In the genomic region with DNA sequence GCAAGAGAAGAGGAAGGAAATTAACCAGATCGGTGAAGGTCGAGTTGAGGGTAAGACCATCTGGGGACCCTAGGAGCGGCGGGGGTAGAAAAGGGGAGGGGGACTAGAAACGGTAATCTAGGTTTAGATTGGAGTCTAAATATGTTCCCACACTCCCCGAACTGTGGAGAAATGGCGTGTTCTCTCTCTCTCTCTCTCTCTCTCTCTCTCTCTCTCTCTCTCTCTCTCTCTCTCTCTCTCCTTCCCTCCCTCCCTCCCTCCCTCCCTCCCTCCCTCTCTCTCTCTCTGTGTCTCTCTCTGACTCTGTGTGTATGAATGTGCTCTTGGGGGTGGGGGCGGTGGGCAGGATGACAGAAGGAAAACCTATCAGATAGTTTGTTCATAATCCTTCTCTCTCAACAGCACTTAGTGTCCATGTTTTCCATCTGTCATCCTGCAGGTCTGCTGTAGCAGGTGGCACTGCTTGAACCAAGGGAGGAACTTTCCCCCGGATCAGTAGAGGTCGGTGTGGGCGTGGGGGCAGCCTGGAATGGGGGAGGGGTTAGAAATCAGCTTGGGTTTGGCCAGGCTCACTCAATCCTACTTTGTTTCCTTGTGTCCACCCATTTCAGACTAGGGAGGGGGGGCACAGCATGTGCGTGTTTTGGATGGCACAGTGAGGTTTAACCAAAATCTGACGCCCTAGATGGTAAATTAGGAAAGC, we compare ENCODE assay signal across 8 mouse cellular contexts. TPM values are rescaled to one million over a fixed set of nuclear protein-coding genes. Genes with fewer than 3 reads are reported as not detected.
A peak's percentile ranks its signal among the peaks of the same experiment; 100 is the strongest.
DNase-seq lines count a peak whose midpoint lies in the region; ATAC-seq and TF ChIP-seq lines count a peak whose summit lies in the region.

No protein-coding gene starts in this region.

- in situ Hi-C loops in CH12.LX (cut with MboI; ENCODE audit: low pct_ligation_motif_present, low pct_unique_long_range_greater_than_20kb, low sequenced_read_pairs): no loop called here

- no peak for TF ChIP-seq EP300 in CH12.LX (IDR thresholded peaks at IDR 0.05; ENCODE audit: low read length)

- WGBS in embryonic facial prominence, embryonic 14.5 days: 18% methylated on average over 11 of the region's 13 CpGs
- 29% methylated on average over 13 of the region's 13 CpGs for WGBS in intestine, postnatal 0 days
- WGBS in midbrain, embryonic 15.5 days: 25% methylated on average over 13 of the region's 13 CpGs

- peak overlapping the region in 2 of 3 experiments; percentile 10 to 73 for H3K4me3 ChIP-seq in CH12.LX (replicated peaks in 1 of 3; ENCODE audit: low read depth in 2 of 3, low read length in 2 of 3, poor library complexity in 1 of 3)
- H3K4me3 ChIP-seq in embryonic facial prominence, embryonic 14.5 days (ENCODE audit: low read depth, low read length): peak overlapping the region; percentile 55
- H3K4me3 ChIP-seq in intestine, postnatal 0 days (ENCODE audit: low read depth, low read length): peak overlapping the region; percentile 60
- H3K4me3 ChIP-seq in midbrain, embryonic 15.5 days: peak overlapping the region; percentile 53

- no peaks in the 10 kb centered on the region for H3K36me3 ChIP-seq in CH12.LX (replicated peaks in 1 of 2; ENCODE audit: control insufficient read depth in 1 of 2, insufficient read depth in 1 of 2, low read length in 1 of 2)
- no peaks in the 10 kb centered on the region for H3K36me3 ChIP-seq in embryonic facial prominence, embryonic 14.5 days (ENCODE audit: control insufficient read depth, insufficient read depth, low read length)
- no peaks in the 10 kb centered on the region for H3K36me3 ChIP-seq in intestine, postnatal 0 days (ENCODE audit: control insufficient read depth, insufficient read depth)
- H3K36me3 ChIP-seq in midbrain, embryonic 15.5 days (replicated peaks): no peaks in the 10 kb centered on the region

- H3K9me3 ChIP-seq in CH12.LX (replicated peaks; ENCODE audit: low read length): no peaks in the 10 kb centered on the region
- H3K9me3 ChIP-seq in embryonic facial prominence, embryonic 14.5 days (ENCODE audit: control insufficient read depth, low read length): no peaks in the 10 kb centered on the region
- H3K9me3 ChIP-seq in intestine, postnatal 0 days (ENCODE audit: control insufficient read depth): no peaks in the 10 kb centered on the region
- no peaks in the 10 kb centered on the region for H3K9me3 ChIP-seq in midbrain, embryonic 15.5 days

- H3K4me2 ChIP-seq in CH12.LX (ENCODE audit: insufficient read depth, low read depth, poor library complexity, severe bottlenecking): peak overlapping the region; percentile 22; the same call in 1 of the 2 replicates
- H3K4me2 ChIP-seq in embryonic facial prominence, embryonic 14.5 days (ENCODE audit: low read depth, low read length): peak overlapping the region; percentile 51
- peak overlapping the region; percentile 63 for H3K4me2 ChIP-seq in intestine, postnatal 0 days (replicated peaks; ENCODE audit: low read depth)
- H3K4me2 ChIP-seq in midbrain, embryonic 15.5 days: peak overlapping the region; percentile 51

- peak; percentile 61; the same call in 1 of the 2 replicates for ATAC-seq in embryonic facial prominence, embryonic 14.5 days (ENCODE audit: low read depth)
- 0 out of 2 replicates have a peak, but pooled peaks have one; percentile 32 for ATAC-seq in intestine, postnatal 0 days
- ATAC-seq in midbrain, embryonic 15.5 days (replicated peaks): peak; percentile 50

- peak; percentile 14 to 26 for DNase-seq in cerebellum, adult 18-20 months
- DNase-seq in cerebellum, adult 11 months: no peak
- no peak for DNase-seq in CH12.LX (ENCODE audit: extremely low read depth)
- peak; percentile 20 for DNase-seq in embryonic facial prominence, embryonic 14.5 days (ENCODE audit: low spot score)
- DNase-seq in gastrocnemius, postnatal 14 days: no peak
- no peak for DNase-seq in B cell, adult 2 months

- no peaks in the 10 kb centered on the region for H3K27me3 ChIP-seq in CH12.LX (replicated peaks)
- no peaks in the 10 kb centered on the region; the same call in 1 of the 2 replicates for H3K27me3 ChIP-seq in embryonic facial prominence, embryonic 14.5 days (replicated peaks; ENCODE audit: control insufficient read depth, insufficient read depth, low read length)
- H3K27me3 ChIP-seq in intestine, postnatal 0 days (replicated peaks; ENCODE audit: control insufficient read depth, insufficient read depth, low read length): no peaks in the 10 kb centered on the region
- H3K27me3 ChIP-seq in midbrain, embryonic 15.5 days (replicated peaks): peaks cover 3% of the 10 kb centered on the region; the same call in 1 of the 2 replicates

- H3K27ac ChIP-seq in CH12.LX (ENCODE audit: insufficient read depth, low read depth): no peak overlapping the region
- H3K27ac ChIP-seq in embryonic facial prominence, embryonic 14.5 days (replicated peaks; ENCODE audit: low read depth, low read length): peak overlapping the region; percentile 86
- H3K27ac ChIP-seq in intestine, postnatal 0 days (ENCODE audit: low read depth, low read length): no peak overlapping the region
- peak overlapping the region; percentile 69; the same call in 1 of the 2 replicates for H3K27ac ChIP-seq in midbrain, embryonic 15.5 days

- dilution Hi-C loops in CH12.LX (cut with MboI; ENCODE audit: extremely low pct_ligation_motif_present, extremely low pct_unique_long_range_greater_than_20kb, low sequenced_read_pairs): no loop called here

- intact Hi-C loops in gastrocnemius, postnatal 14 days (cut with DNase I; ENCODE audit: low total_unique reads): no loop called here

- no peak for TF ChIP-seq CTCF in CH12.LX (conservative IDR thresholded peaks at IDR 0.05 in 1 of 2, IDR thresholded peaks at IDR 0.05 in 1 of 2; ENCODE audit: low read depth in 2 of 2, low read length in 2 of 2)
- no peak for TF ChIP-seq CTCF in intestine, postnatal 0 days (IDR thresholded peaks at IDR 0.05; ENCODE audit: low read depth)

- TF ChIP-seq RAD21 in CH12.LX (IDR thresholded peaks at IDR 0.05; ENCODE audit: low read depth, low read length): no peak

- peak overlapping the region; percentile 79; the same call in 1 of the 2 replicates for H3K9ac ChIP-seq in CH12.LX (ENCODE audit: insufficient read depth, low read depth)
- peak overlapping the region; percentile 70 for H3K9ac ChIP-seq in embryonic facial prominence, embryonic 14.5 days (ENCODE audit: low read depth, low read length)
- peak overlapping the region; percentile 60; the same call in 1 of the 2 replicates for H3K9ac ChIP-seq in intestine, postnatal 0 days (ENCODE audit: low read depth, low read length)
- H3K9ac ChIP-seq in midbrain, embryonic 15.5 days: peak overlapping the region; percentile 52

- H3K79me2 ChIP-seq in CH12.LX (replicated peaks; ENCODE audit: control insufficient read depth, extremely low read depth, insufficient read depth, poor library complexity, severe bottlenecking): peaks cover 3% of the 10 kb centered on the region; the same call in 1 of the 2 replicates

- no peak for TF ChIP-seq POLR2A in CH12.LX (IDR thresholded peaks at IDR 0.05; ENCODE audit: low read depth, low read length)

- 0 out of 4 replicates have a peak, but pooled peaks cover under 1 to 3% of the 10 kb centered on the region in 2 experiments for H3K4me1 ChIP-seq in CH12.LX (ENCODE audit: control insufficient read depth in 1 of 2, insufficient read depth in 2 of 2)
- no peaks in the 10 kb centered on the region for H3K4me1 ChIP-seq in embryonic facial prominence, embryonic 14.5 days (ENCODE audit: control insufficient read depth, insufficient read depth, low read length)
- no peaks in the 10 kb centered on the region for H3K4me1 ChIP-seq in intestine, postnatal 0 days (replicated peaks; ENCODE audit: control insufficient read depth, insufficient read depth, low read length)
- peaks cover 6% of the 10 kb centered on the region; the same call in 1 of the 2 replicates for H3K4me1 ChIP-seq in midbrain, embryonic 15.5 days

TF ChIP-seq in CH12.LX, 34 proteins besides CTCF, POLR2A, EP300 and RAD21 (continues in another document):
- TF ChIP-seq ZNF384 (IDR thresholded peaks at IDR 0.05; ENCODE audit: low read depth, low read length) (no peak), POLR2AphosphoS2 (IDR thresholded peaks at IDR 0.05; ENCODE audit: low read depth, low read length) (no peak)

RNA-seq across cellular contexts. Expression of gene Armcx3, which starts 1.0 kb away (rescaled TPM):
- total RNA-seq in CH12.LX (2012; rRNA removed) (8.6 and 11.6 TPM in 2 replicates), CH12.LX (2014; rRNA removed) (0.23 and 0.49 TPM in 2 replicates)
- polyA plus RNA-seq in CH12.LX (2012; ENCODE audit: insufficient read length, low read depth): 1.1 and 1.2 TPM in 2 replicates
- 119 and 120 TPM in 2 replicates for polyA plus RNA-seq in embryonic facial prominence, embryonic 14.5 days (2014; fragmentation: Nextera tagmentation; extraction: Ambion mirVana)
- polyA plus RNA-seq in intestine, postnatal 0 days (2015; fragmentation: Nextera tagmentation; extraction: Ambion mirVana): 38.1 and 38.6 TPM in 2 replicates
- polyA plus RNA-seq in midbrain, embryonic 15.5 days (2015; fragmentation: Nextera tagmentation; extraction: Ambion mirVana): 71.3 and 73.2 TPM in 2 replicates
- total RNA-seq in gastrocnemius, postnatal 14 days (2021): 10 to 100 TPM; 33.3 to 42.6 TPM

RNA-seq across cellular contexts. Expression of gene Armcx6, which starts 6.2 kb away (rescaled TPM):
- total RNA-seq in CH12.LX (2012; rRNA removed) (0.67 and 1.2 TPM in 2 replicates), CH12.LX (2014; rRNA removed) (1.3 and 1.7 TPM in 2 replicates)
- 1.7 and 2.2 TPM in 2 replicates for polyA plus RNA-seq in CH12.LX (2012; ENCODE audit: insufficient read length, low read depth)
- 24.8 and 29.5 TPM in 2 replicates for polyA plus RNA-seq in embryonic facial prominence, embryonic 14.5 days (2014; fragmentation: Nextera tagmentation; extraction: Ambion mirVana)
- 6.3 and 8.3 TPM in 2 replicates for polyA plus RNA-seq in intestine, postnatal 0 days (2015; fragmentation: Nextera tagmentation; extraction: Ambion mirVana)
- 44.8 and 52.8 TPM in 2 replicates for polyA plus RNA-seq in midbrain, embryonic 15.5 days (2015; fragmentation: Nextera tagmentation; extraction: Ambion mirVana)
- total RNA-seq in gastrocnemius, postnatal 14 days (2021): 1 to 10 TPM; 4.7 to 5.8 TPM

RNA-seq across cellular contexts. Expression of gene Armcx1, which starts 39.7 kb away (rescaled TPM):
- total RNA-seq in CH12.LX (2012; rRNA removed) (0.08 and 0.13 TPM in 2 replicates), CH12.LX (2014; rRNA removed) (not detected in 2 replicates)
- not detected in 2 replicates for polyA plus RNA-seq in CH12.LX (2012; ENCODE audit: insufficient read length, low read depth)
- polyA plus RNA-seq in embryonic facial prominence, embryonic 14.5 days (2014; fragmentation: Nextera tagmentation; extraction: Ambion mirVana): 47.7 and 59.2 TPM in 2 replicates
- 12.1 and 12.9 TPM in 2 replicates for polyA plus RNA-seq in intestine, postnatal 0 days (2015; fragmentation: Nextera tagmentation; extraction: Ambion mirVana)
- 85.2 and 89.1 TPM in 2 replicates for polyA plus RNA-seq in midbrain, embryonic 15.5 days (2015; fragmentation: Nextera tagmentation; extraction: Ambion mirVana)
- total RNA-seq in gastrocnemius, postnatal 14 days (2021): 1 to 10 TPM; 5.6 to 6.6 TPM

RNA-seq across cellular contexts. Expression of gene Armcx2, which starts 51.6 kb away (rescaled TPM):
- total RNA-seq in CH12.LX (2012; rRNA removed): 12.6 and 15.3 TPM in 2 replicates
- total RNA-seq in CH12.LX (2014; rRNA removed): 18.8 and 20.5 TPM in 2 replicates
- 17.3 and 19.6 TPM in 2 replicates for polyA plus RNA-seq in CH12.LX (2012; ENCODE audit: insufficient read length, low read depth)
- 74.1 and 82.6 TPM in 2 replicates for polyA plus RNA-seq in embryonic facial prominence, embryonic 14.5 days (2014; fragmentation: Nextera tagmentation; extraction: Ambion mirVana)
- 12.5 and 13.3 TPM in 2 replicates for polyA plus RNA-seq in intestine, postnatal 0 days (2015; fragmentation: Nextera tagmentation; extraction: Ambion mirVana)
- polyA plus RNA-seq in midbrain, embryonic 15.5 days (2015; fragmentation: Nextera tagmentation; extraction: Ambion mirVana): 92.2 and 101 TPM in 2 replicates
- total RNA-seq in gastrocnemius, postnatal 14 days (2021): 10 to 100 TPM; 12.9 to 18.6 TPM

Comparison
In these comparisons a context has a peak if more than half of its experiments do, and no peak if none do; other contexts are left out.
1. DNase-seq: peak in cerebellum, adult 18-20 months (2 of 2) and embryonic facial prominence, embryonic 14.5 days (single experiment); none in cerebellum, adult 11 months (single experiment), CH12.LX (single experiment), gastrocnemius, postnatal 14 days (single experiment) and B cell, adult 2 months (0 of 2).
2. H3K27ac ChIP-seq: peak in embryonic facial prominence, embryonic 14.5 days (single experiment) and midbrain, embryonic 15.5 days (single experiment); none in CH12.LX (single experiment) and intestine, postnatal 0 days (single experiment).
3. RNA of gene Armcx3, which starts 1.0 kb away (polyA plus RNA-seq): 119 to 120 TPM in embryonic facial prominence, embryonic 14.5 days, 71.3 to 73.2 TPM in midbrain, embryonic 15.5 days and 38.1 to 38.6 TPM in intestine, postnatal 0 days; 1.1 to 1.2 TPM in CH12.LX; every median in the first group is over 10 times any median in the second.
4. RNA of gene Armcx1, which starts 39.7 kb away (polyA plus RNA-seq): 85.2 to 89.1 TPM in midbrain, embryonic 15.5 days, 47.7 to 59.2 TPM in embryonic facial prominence, embryonic 14.5 days and 12.1 to 12.9 TPM in intestine, postnatal 0 days; not detected in CH12.LX; every median in the first group is over 10 times any median in the second.
5. Peak in every context shown above with its lines, with median percentiles within 50 percentile points of each other: H3K4me2 ChIP-seq, H3K4me3 ChIP-seq, H3K9ac ChIP-seq and ATAC-seq.